ENCODE assay signal across 11 mouse cellular contexts in genomic region chr2:72672908-72673901, GRCm38 (mm10).
DNase-seq lines count a peak whose midpoint lies in the region; ATAC-seq lines count a peak whose summit lies in the region.
"Had no signal": no experiment of that assay in that cellular context is flagged by ENCODE, and none has a peak within 500 bp of the region (broad histone marks: within the 10 kb centered on the region; RNA-seq: fewer than 3 reads in every experiment).

No protein-coding gene starts in this region.

- no peak overlapping the region for H3K4me3 ChIP-seq in lung, embryonic 15.5 days
- H3K4me3 ChIP-seq: left cerebral cortex, adult 2 months; megakaryocyte, embryonic 14.5 days had no signal

- WGBS in lung, embryonic 15.5 days, result 49% methylated on average over 13 of the region's 13 CpGs

- H3K9me3 ChIP-seq in lung, embryonic 15.5 days, result no peaks in the 10 kb centered on the region
- H3K9me3 ChIP-seq: megakaryocyte, embryonic 14.5 days had no signal

- H3K4me1 ChIP-seq in lung, embryonic 15.5 days, result peaks cover 16% of the 10 kb centered on the region; the same call in 1 of the 2 replicates

- peak; percentile 90 for DNase-seq in heart, adult 11 months
- DNase-seq in heart, postnatal 4 days, result no peak
- DNase-seq in lung, postnatal 4 days, result no peak
- peak; percentile 39 for DNase-seq in embryo, embryonic 9.5 days (ENCODE audit: extremely low spot score)
- peak; percentile 14 for DNase-seq in retina, embryonic 14.5 days (ENCODE audit: low spot score)
- DNase-seq in testis, postnatal 14 days (ENCODE audit: low spot score), result no peak
- DNase-seq: cerebellum, postnatal 36 days had no signal

- no peak overlapping the region for H3K4me2 ChIP-seq in lung, embryonic 15.5 days

- H3K9ac ChIP-seq in lung, embryonic 15.5 days, result no peak overlapping the region

- H3K36me3 ChIP-seq in lung, embryonic 15.5 days, result no peaks in the 10 kb centered on the region

- peak; percentile 50; the same call in 1 of the 2 replicates for ATAC-seq in lung, embryonic 15.5 days (ENCODE audit: borderline replicate concordance, extremely low read depth, low FRiP score, low TSS enrichment)
- no peak for ATAC-seq in megakaryocyte, adult 5-6 weeks (ENCODE audit: poor library complexity, severe bottlenecking)

- H3K27me3 ChIP-seq in lung, embryonic 15.5 days, result no peaks in the 10 kb centered on the region

- H3K27ac ChIP-seq in lung, embryonic 15.5 days, result 0 out of 2 replicates have a peak overlapping the region, but pooled peaks have one; percentile 5
- H3K27ac ChIP-seq: left cerebral cortex, adult 2 months had no signal

Comparison
In these comparisons a context has a peak if more than half of its experiments do, and no peak if none do; other contexts are left out.
1. DNase-seq: peak in heart, adult 11 months (single experiment), embryo, embryonic 9.5 days (single experiment) and retina, embryonic 14.5 days (single experiment); none in heart, postnatal 4 days (single experiment), lung, postnatal 4 days (0 of 2) and testis, postnatal 14 days (single experiment).